Mouse (Mus musculus): ENCODE measurements around the gene 4933430I17Rik.

DNA sequence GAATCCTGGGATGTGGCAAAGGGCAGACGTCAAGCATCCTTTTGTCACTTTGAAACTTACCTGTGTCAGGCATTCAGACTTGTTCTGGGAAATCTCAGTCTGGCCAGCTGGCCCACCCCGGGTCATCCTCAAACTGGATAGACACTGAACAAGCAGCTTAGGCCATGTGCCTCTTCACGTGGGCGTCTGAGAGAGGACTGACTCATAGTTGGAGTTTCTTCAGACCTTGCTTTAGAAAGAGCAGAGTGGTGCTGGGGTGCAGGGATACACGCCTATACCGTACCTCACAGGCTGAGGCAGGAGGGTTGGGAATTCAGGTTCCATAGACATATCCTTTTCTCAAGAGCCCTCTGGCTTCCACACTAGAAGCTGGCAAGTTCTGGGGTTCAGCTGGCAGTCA is 18.6 kb downstream of the 4933430I17Rik start:
- no peak for TF ChIP-seq GATA1 (IDR thresholded peaks at IDR 0.05; ENCODE audit: borderline replicate concordance, low read length)
- no peak for TF ChIP-seq CTCF (IDR thresholded peaks at IDR 0.05; ENCODE audit: low read depth, low read length)
- TF ChIP-seq POLR2AphosphoS5 (IDR thresholded peaks at IDR 0.05; ENCODE audit: insufficient replicate concordance, low read depth, low read length): no peak
- TF ChIP-seq GATA2 (IDR thresholded peaks at IDR 0.05; ENCODE audit: borderline replicate concordance, low read depth, low read length): no peak
- TF ChIP-seq TAL1 (conservative IDR thresholded peaks at IDR 0.05; ENCODE audit: low read depth, low read length): no peak
